Mouse (Mus musculus) liver, adult 2 months (tissue): ENCODE data around the gene Eif4e3.

Experiments used
- CTCF ChIP-seq: fragments of 200-500 bp; IDR thresholded peaks from 2 replicates; pipeline ENCODE4 v1.5.1; 2011; ENCODE audit warnings: low read depth, low read length, control low read depth
- POLR2A ChIP-seq: fragments of 200-500 bp; IDR thresholded peaks from 2 replicates; pipeline ENCODE4 v1.6.1; 2011; ENCODE audit warnings: low read length, control low read depth; ENCODE audit not compliant: insufficient read depth; ENCODE audit errors: extremely low read depth

DNA sequence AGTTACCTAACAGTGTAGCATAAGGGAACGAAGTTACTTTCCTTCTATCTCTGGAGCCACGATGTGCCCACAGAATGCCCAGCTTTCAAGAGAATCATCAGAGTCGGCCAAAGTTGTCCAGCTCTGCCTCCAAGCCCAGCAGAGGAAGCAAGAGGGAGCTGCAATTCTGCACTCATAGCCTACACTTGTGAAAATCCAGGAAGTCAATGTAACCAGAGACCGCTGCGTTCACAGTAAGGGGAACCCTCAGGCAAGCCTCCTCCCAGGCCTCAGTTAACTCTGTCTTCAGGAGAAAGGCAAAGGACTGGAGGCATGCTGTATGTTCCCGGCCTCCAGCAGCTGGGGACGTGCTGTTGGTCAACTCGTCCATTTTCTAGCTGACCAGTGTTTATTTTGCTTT lies 719 bp upstream of the Eif4e3 start:
- TF ChIP-seq POLR2A, result no peak
- TF ChIP-seq CTCF, result no peak
